Mouse (Mus musculus) cerebellum, postnatal 36 days (tissue): Measurements from ENCODE around the gene Vps52.

Experiments used
- DNase-seq, 2 experiments: peaks; one replicate each; pipeline ENCODE4 v3.0.0; 2021 to 2022; ENCODE audit warnings: mixed read lengths in 2 of 2

Gene Vps52

GRCm38 (mm10) chr17:34010156-34010555, 54.5 kb downstream of the Vps52 start:
- no peak for DNase-seq

GRCm38 (mm10) chr17:34013436-34013835, 57.8 kb downstream of the Vps52 start:
- no peak for DNase-seq
